ENCODE assay signal across 18 mouse cellular contexts in the genomic region with DNA sequence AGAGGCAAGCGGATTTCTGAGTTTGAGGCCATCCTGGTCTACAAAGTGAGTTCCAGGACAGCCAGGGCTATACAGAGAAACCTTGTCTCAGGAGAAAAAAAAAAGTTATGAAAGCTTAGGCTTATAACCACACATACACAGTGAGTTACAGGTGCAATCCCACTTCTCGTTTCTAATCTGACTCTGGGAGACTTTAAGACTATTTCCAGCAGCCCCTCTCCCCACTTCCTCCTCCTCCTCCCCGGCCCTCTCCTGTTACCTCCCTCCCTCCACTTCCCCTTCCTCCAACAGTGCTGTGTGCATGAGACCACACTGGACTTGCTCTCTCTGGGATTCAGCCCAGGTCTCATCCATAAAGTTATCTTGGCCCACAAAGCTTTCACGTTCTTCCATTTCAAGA. TPM values are rescaled to one million over a fixed set of nuclear protein-coding genes. Genes with fewer than 3 reads are reported as not detected.
DNase-seq lines count a peak whose midpoint lies in the region; TF ChIP-seq lines count a peak whose summit lies in the region.
"Had no signal": no experiment of that assay in that cellular context is flagged by ENCODE, and none has a peak within 500 bp of the region (broad histone marks: within the 10 kb centered on the region; RNA-seq: fewer than 3 reads in every experiment).

No protein-coding gene starts in this region.

- H3K4me3 ChIP-seq in bone marrow, adult 2 months (replicated peaks; ENCODE audit: control insufficient read depth, low read depth, low read length) = no peak overlapping the region
- peak overlapping the region; percentile 50 for H3K4me3 ChIP-seq in megakaryocyte, embryonic 14.5 days (replicated peaks)
- H3K4me3 ChIP-seq: heart, embryonic 12.5 days; hindbrain, embryonic 15.5 days; left cerebral cortex, adult 2 months had no signal

- TF ChIP-seq CTCF in bone marrow, adult 2 months (IDR thresholded peaks at IDR 0.05; ENCODE audit: control insufficient read depth, insufficient read depth, low read length) = no peak

- H3K4me1 ChIP-seq in bone marrow, adult 2 months (ENCODE audit: control insufficient read depth, insufficient read depth, low read length) = peaks cover 10% of the 10 kb centered on the region
- peaks cover 88% of the 10 kb centered on the region for H3K4me1 ChIP-seq in megakaryocyte, embryonic 14.5 days
- H3K4me1 ChIP-seq: hindbrain, embryonic 15.5 days had no signal

- DNase-seq in layer of hippocampus, adult 9-11 months = peak; percentile 59
- DNase-seq in layer of hippocampus, adult 11-12 months (ENCODE audit: low spot score) = no peak
- DNase-seq in 416B (ENCODE audit: low read depth) = peak; percentile 90
- no peak for DNase-seq in gastrocnemius, postnatal 4 days (ENCODE audit: low spot score in 2 of 2)
- no peak for DNase-seq in left cerebral cortex, adult 11 months (ENCODE audit: low spot score)
- no peak for DNase-seq in kidney, adult 11 months
- DNase-seq: adrenal gland, adult 2 months; cerebellum, adult 11 months; cerebellum, postnatal 10 days; embryo, embryonic 11 days; left cerebral cortex, postnatal 4 days; right cerebral cortex, postnatal 25 days had no signal

- WGBS in bone marrow, adult 2 months = 17% methylated on average over 4 of the region's 4 CpGs

- peak overlapping the region; percentile 67 for H3K27ac ChIP-seq in bone marrow, adult 2 months (ENCODE audit: control insufficient read depth, insufficient read depth, low read depth, low read length, poor library complexity)
- H3K27ac ChIP-seq: hindbrain, embryonic 15.5 days; kidney, postnatal 0 days; left cerebral cortex, adult 2 months had no signal

- H3K9me3 ChIP-seq in megakaryocyte, embryonic 14.5 days = no peaks in the 10 kb centered on the region
- H3K9me3 ChIP-seq: heart, embryonic 12.5 days; hindbrain, embryonic 15.5 days had no signal

- no peak for TF ChIP-seq POLR2A in bone marrow, adult 2 months (IDR thresholded peaks at IDR 0.05; ENCODE audit: borderline replicate concordance, control insufficient read depth, low read depth, low read length)

- H3K36me3 ChIP-seq in megakaryocyte, embryonic 14.5 days (replicated peaks; ENCODE audit: low read length) = peaks cover 7% of the 10 kb centered on the region
- H3K36me3 ChIP-seq: heart, embryonic 12.5 days; hindbrain, embryonic 15.5 days had no signal

- H3K27me3 ChIP-seq in megakaryocyte, embryonic 14.5 days (replicated peaks) = no peaks in the 10 kb centered on the region
- H3K27me3 ChIP-seq: heart, embryonic 12.5 days; hindbrain, embryonic 15.5 days had no signal

RNA-seq across cellular contexts. Expression of a gene that starts 26.6 kb away (rescaled TPM):
- 5.5 and 9.8 TPM in 2 replicates for polyA plus RNA-seq in bone marrow, adult 2 months (2011; ENCODE audit: insufficient read depth, insufficient read length, low replicate concordance, missing spikeins)
- 1.5 TPM in 2 replicates for polyA plus RNA-seq in megakaryocyte, embryonic 14.5 days (2012; ENCODE audit: insufficient read depth, low replicate concordance)
- 1 to 10 TPM; 1.8 to 2.0 TPM for total RNA-seq in gastrocnemius, postnatal 4 days (2021)

Comparison
In these comparisons a context has a peak if more than half of its experiments do, and no peak if none do; other contexts are left out.
1. DNase-seq: peak in layer of hippocampus, adult 9-11 months (single experiment) and 416B (single experiment); none in layer of hippocampus, adult 11-12 months (single experiment), gastrocnemius, postnatal 4 days (0 of 2), left cerebral cortex, adult 11 months (single experiment) and kidney, adult 11 months (single experiment).